Mouse (Mus musculus): ENCODE data around the gene Phkg1.

The Phkg1 gene

GRCm38 (mm10) chr5:129909591-129909990 is 11.2 kb upstream of the Phkg1 start:
- TF ChIP-seq GATA4 (IDR thresholded peaks at IDR 0.05; ENCODE audit: insufficient replicate concordance, low read length), result no peak

- TF ChIP-seq GATA4 (IDR thresholded peaks at IDR 0.05; ENCODE audit: insufficient replicate concordance, low read length), result no peak
Measured at GRCm38 (mm10) chr5:129909147-129909546, 10.8 kb upstream of the Phkg1 start.

GRCm38 (mm10) chr5:129908242-129908965 is 10.1 kb upstream of the Phkg1 start, which contains the start of gene Nupr1l:
TSS of gene Nupr1l (plus strand) at chr5:129908540.
- no peak for TF ChIP-seq GATA4 (IDR thresholded peaks at IDR 0.05; ENCODE audit: insufficient replicate concordance, low read length)

- TF ChIP-seq GATA4 (IDR thresholded peaks at IDR 0.05; ENCODE audit: insufficient replicate concordance, low read length), result no peak
Measured at GRCm38 (mm10) chr5:129907775-129908174, 9.4 kb upstream of the Phkg1 start.

DNA sequence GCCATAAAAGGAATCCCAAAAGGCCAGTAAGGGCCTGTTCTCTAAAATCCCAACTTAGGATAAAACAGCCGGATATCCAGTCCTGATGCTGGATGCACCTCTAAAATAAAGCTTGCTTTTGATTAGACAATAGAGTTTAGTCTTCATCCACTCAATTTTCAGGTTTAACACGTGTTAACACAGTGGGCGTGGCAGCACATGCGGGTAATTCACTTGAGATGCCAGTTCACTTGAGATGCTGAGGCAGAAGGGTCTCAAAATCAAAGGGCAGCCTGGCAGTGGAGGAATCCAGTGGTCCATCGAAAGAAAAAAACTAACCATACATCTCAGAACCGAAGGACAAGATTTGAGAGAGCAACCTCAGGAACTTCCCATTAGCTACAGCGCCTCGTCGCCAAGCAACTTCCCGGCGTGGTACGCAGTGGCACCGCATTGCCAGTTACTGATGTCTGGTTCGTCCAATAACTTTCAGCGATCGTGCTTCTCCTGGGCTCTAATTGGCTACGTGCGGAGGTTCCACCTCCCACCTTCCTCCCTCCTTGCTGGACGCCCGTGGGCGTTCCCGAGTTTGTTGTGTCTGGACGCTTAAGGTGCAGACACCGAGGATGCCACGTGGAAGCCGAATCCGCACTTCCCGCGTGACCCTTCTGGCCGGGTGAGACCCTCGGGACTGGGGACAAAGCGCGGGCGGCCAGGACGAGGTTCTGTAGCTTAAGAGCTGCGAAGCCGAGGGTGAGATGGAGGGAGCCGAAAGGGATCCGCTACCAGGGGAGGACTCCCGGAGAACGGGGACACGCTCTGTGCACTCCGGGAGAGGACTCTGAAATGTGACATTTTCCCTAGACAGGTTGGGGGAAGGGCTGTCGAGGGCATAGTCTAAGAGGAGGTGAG is 2.9 kb downstream of the Phkg1 start, which contains the start of gene Zbed5:
Gene Zbed5 (plus strand): TSS at position 526 of the 891 bp plus-strand sequence.
- TF ChIP-seq GATA4 (IDR thresholded peaks at IDR 0.05; ENCODE audit: insufficient replicate concordance, low read length), result no peak

GRCm38 (mm10) chr5:129886911-129887636 is 11.3 kb downstream of the Phkg1 start, which contains the start of gene Chchd2:
TSS of gene Chchd2 (minus strand) at chr5:129887470.
- TF ChIP-seq GATA4 (IDR thresholded peaks at IDR 0.05; ENCODE audit: insufficient replicate concordance, low read length), result no peak

DNA sequence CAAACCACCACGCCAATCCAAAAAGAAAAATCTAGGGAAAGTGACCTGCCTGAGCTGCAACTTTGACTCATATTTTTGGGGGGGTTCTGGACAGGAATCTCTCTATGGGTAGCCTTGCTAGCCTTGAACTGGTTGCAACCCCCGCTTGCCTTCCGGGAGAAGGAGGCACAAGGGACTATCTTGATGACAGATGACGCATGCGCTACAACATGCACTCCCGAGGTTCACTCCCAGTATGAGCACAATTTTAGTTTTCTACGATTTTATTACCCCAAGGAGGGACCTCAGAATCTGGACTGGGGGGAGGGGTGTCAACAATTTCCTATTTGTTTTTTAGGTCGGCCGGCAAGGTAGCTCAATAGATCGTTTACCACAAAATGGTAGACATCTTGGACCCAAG is 12.1 kb downstream of the Phkg1 start:
- no peak for TF ChIP-seq GATA4 (IDR thresholded peaks at IDR 0.05; ENCODE audit: insufficient replicate concordance, low read length)

GRCm38 (mm10) chr5:129879888-129880287 is 18.5 kb downstream of the Phkg1 start:
- TF ChIP-seq GATA4 (IDR thresholded peaks at IDR 0.05; ENCODE audit: insufficient replicate concordance, low read length), result no peak

DNA sequence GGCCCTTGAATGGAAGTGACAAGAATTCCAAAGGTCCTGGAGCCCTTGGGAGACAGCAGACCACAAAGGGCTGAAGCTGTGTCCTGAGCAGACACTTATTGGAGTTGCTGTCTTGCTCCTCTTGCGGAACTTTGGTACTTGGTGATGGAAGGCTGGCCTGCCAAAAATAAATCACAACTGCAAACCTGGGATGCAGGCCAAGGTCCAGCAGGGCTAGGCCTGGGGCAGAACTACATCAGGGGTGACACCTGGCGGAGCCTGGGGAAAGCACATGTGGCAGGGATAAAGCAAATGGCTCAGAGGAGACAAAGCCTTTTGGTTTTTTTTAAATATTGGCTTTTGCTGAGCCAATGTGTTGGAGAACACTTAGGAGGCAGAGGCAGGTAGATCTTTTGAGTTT is 19.4 kb downstream of the Phkg1 start:
- no peak for TF ChIP-seq GATA4 (IDR thresholded peaks at IDR 0.05; ENCODE audit: insufficient replicate concordance, low read length)

DNA sequence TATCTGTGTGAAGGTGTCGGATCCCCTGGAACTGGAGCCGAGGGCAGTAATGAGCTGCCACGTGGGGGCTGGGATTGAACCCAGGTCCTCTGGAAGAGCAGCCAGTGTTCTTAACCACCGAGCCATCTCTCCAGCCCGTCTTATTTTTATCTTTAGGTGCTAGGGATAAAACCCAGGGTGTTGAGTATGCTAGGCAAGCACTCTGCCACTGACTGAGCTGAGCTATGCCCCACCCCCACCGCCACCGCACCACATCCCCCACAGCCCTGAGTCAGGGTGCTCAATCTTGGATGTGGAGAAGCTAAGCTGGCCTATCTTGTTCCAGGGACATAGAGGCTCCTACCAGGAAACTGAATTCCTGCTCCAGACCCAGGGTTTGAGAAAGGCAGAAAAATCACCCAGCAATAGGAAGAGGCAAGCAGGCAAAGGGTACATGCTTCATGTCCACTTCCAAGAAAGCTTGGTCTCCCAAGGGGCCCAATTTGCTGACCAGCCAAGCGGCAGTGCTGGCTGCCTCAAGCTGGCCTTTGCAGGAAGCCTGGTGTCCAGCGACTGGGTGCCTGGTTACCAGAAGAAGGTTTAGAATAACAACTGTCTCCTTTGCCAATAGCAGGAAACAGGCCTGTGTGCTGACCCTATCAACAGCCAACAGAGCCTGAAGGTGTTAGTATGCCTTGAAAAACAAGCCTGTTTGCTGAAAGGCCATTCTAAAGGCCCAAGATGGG is 20.5 kb downstream of the Phkg1 start:
- TF ChIP-seq GATA4 (IDR thresholded peaks at IDR 0.05; ENCODE audit: insufficient replicate concordance, low read length), result no peak

GRCm38 (mm10) chr5:129875098-129875497 is 23.3 kb downstream of the Phkg1 start:
- no peak for TF ChIP-seq GATA4 (IDR thresholded peaks at IDR 0.05; ENCODE audit: insufficient replicate concordance, low read length)

GRCm38 (mm10) chr5:129873942-129874341 is 24.4 kb downstream of the Phkg1 start:
- TF ChIP-seq GATA4 (IDR thresholded peaks at IDR 0.05; ENCODE audit: insufficient replicate concordance, low read length), result no peak

DNA sequence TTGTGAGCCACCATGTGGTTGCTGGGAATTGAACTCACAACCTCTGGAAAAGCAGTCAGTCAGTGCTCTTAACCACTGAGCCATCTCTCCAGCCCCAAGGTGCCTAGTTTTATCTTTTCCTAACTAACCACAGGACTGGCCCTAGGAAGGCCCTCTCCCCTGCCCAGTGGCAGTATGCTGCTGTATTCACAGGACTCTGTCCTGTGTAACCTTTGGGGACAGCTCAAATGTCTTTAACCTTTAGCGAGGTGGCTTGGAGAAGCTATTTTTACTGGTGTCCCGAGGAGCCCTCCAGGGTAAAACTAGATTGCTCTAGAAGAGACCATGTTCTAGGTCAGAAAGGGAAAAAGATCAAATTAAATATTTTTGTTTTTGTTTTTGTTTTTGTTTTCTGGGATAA is 27.1 kb downstream of the Phkg1 start:
- no peak for TF ChIP-seq GATA4 (IDR thresholded peaks at IDR 0.05; ENCODE audit: insufficient replicate concordance, low read length)

GRCm38 (mm10) chr5:129869238-129869995 is 28.9 kb downstream of the Phkg1 start:
- TF ChIP-seq GATA4 (IDR thresholded peaks at IDR 0.05; ENCODE audit: insufficient replicate concordance, low read length), result no peak

All from liver, adult (tissue).